Mouse (Mus musculus) fibroblast of lung, adult 2 months (primary cell): ENCODE measurements around the gene Slc20a1.
A peak's percentile ranks its signal among the peaks of the same experiment; 100 is the strongest.

Source experiments
- DNase-seq: peaks from one replicate; pipeline ENCODE4 v3.0.0-alpha.2; 2011; ENCODE audit warnings: low read depth

Gene Slc20a1

GRCm38 (mm10) chr2:129227011-129227529 is 28.5 kb downstream of the Slc20a1 start:
- no peak for DNase-seq

GRCm38 (mm10) chr2:129227709-129228108 is 29.1 kb downstream of the Slc20a1 start:
- no peak for DNase-seq

- DNase-seq = no peak
Measured at GRCm38 (mm10) chr2:129228571-129228970, 30.0 kb downstream of the Slc20a1 start.

GRCm38 (mm10) chr2:129229316-129229715 is 30.8 kb downstream of the Slc20a1 start:
- DNase-seq = no peak

GRCm38 (mm10) chr2:129232023-129232422 is 33.5 kb downstream of the Slc20a1 start:
- no peak for DNase-seq

- peak; percentile 51 for DNase-seq
Measured at GRCm38 (mm10) chr2:129232484-129232883, 33.9 kb downstream of the Slc20a1 start.

GRCm38 (mm10) chr2:129233218-129233617 is 34.7 kb downstream of the Slc20a1 start:
- no peak for DNase-seq

- DNase-seq = no peak
Measured at GRCm38 (mm10) chr2:129233803-129234477, 35.4 kb downstream of the Slc20a1 start.

- no peak for DNase-seq
Measured at GRCm38 (mm10) chr2:129234731-129235130, 36.2 kb downstream of the Slc20a1 start.

GRCm38 (mm10) chr2:129236526-129236925 is 38.0 kb downstream of the Slc20a1 start:
- DNase-seq = no peak

GRCm38 (mm10) chr2:129240726-129241432 is 42.3 kb downstream of the Slc20a1 start:
- no peak for DNase-seq

GRCm38 (mm10) chr2:129241845-129242833 is 43.6 kb downstream of the Slc20a1 start:
- no peak for DNase-seq

GRCm38 (mm10) chr2:129243005-129243404 is 44.4 kb downstream of the Slc20a1 start:
- no peak for DNase-seq

GRCm38 (mm10) chr2:129243786-129244185 is 45.2 kb downstream of the Slc20a1 start:
- no peak for DNase-seq

- no peak for DNase-seq
Measured at GRCm38 (mm10) chr2:129244446-129245120, 46.0 kb downstream of the Slc20a1 start.

GRCm38 (mm10) chr2:129245618-129246017 is 47.1 kb downstream of the Slc20a1 start:
- DNase-seq = no peak

- no peak for DNase-seq
Measured at GRCm38 (mm10) chr2:129246436-129246835, 47.9 kb downstream of the Slc20a1 start.

- no peak for DNase-seq
Measured at GRCm38 (mm10) chr2:129246924-129247323, 48.4 kb downstream of the Slc20a1 start.

- no peak for DNase-seq
Measured at GRCm38 (mm10) chr2:129247707-129248121, 49.1 kb downstream of the Slc20a1 start.

GRCm38 (mm10) chr2:129249321-129249720 is 50.8 kb downstream of the Slc20a1 start:
- DNase-seq = no peak

GRCm38 (mm10) chr2:129252836-129253630 is 54.5 kb downstream of the Slc20a1 start:
- no peak for DNase-seq
